Mouse (Mus musculus) gastrocnemius, postnatal 10 days (tissue): Measurements from ENCODE around the gene Zfp950. TPM values are rescaled to one million over a fixed set of nuclear protein-coding genes. Genes with fewer than 3 reads are reported as not detected.

Experiments
- DNase-seq: peaks from one replicate; pipeline ENCODE4 v3.0.0; 2021; ENCODE audit warnings: mixed read lengths
- total RNA-seq, 2 experiments: library from RNA; stranded (reverse); gene quantifications; 2 replicates each; pipeline ENCODE4 v1.2.3; 2021

The Zfp950 gene
- total RNA-seq, 2 experiments from 2014 or later: 10.3 to 14.2 TPM

- no peak for DNase-seq
Observed at GRCm38 (mm10) chr19:61056783-61057410, 83.7 kb downstream of the Zfp950 start.

GRCm38 (mm10) chr19:61052786-61053185 lies 87.9 kb downstream of the Zfp950 start:
- no peak for DNase-seq

- no peak for DNase-seq
Observed at GRCm38 (mm10) chr19:61052008-61052407, 88.6 kb downstream of the Zfp950 start.

GRCm38 (mm10) chr19:61051151-61051550 lies 89.5 kb downstream of the Zfp950 start:
- DNase-seq: no peak

- DNase-seq: peak; percentile 6
Observed at GRCm38 (mm10) chr19:61049413-61049812, 91.2 kb downstream of the Zfp950 start.

- no peak for DNase-seq
Observed at GRCm38 (mm10) chr19:61048646-61049045, 92.0 kb downstream of the Zfp950 start.

GRCm38 (mm10) chr19:61039151-61039550 lies 101.5 kb downstream of the Zfp950 start:
- no peak for DNase-seq

- no peak for DNase-seq
Observed at GRCm38 (mm10) chr19:61031570-61031969, 109.1 kb downstream of the Zfp950 start.

- DNase-seq: no peak
Observed at GRCm38 (mm10) chr19:61021939-61022566, 118.6 kb downstream of the Zfp950 start.

GRCm38 (mm10) chr19:61021502-61021901 lies 119.1 kb downstream of the Zfp950 start:
- no peak for DNase-seq

- no peak for DNase-seq
Observed at GRCm38 (mm10) chr19:61017477-61018266, 123.0 kb downstream of the Zfp950 start.

GRCm38 (mm10) chr19:61009266-61009665 lies 131.4 kb downstream of the Zfp950 start:
- DNase-seq: no peak

Other genes with a start within 250 kb of the Zfp950 start
- not detected for gene Gm7102, start 35.5 kb upstream of the Zfp950 start, total RNA-seq
- gene Gm6020, start 43.0 kb upstream of the Zfp950 start, total RNA-seq: not detected
- gene Csf2ra, start 87.6 kb upstream of the Zfp950 start, total RNA-seq: 1 to 10 TPM; 2.4 to 6.4 TPM
- gene Gm21060, start 156.2 kb upstream of the Zfp950 start, total RNA-seq: not detected